Mouse (Mus musculus): Measurements from ENCODE around the gene Cdc42bpg. TPM values are rescaled to one million over a fixed set of nuclear protein-coding genes. Genes with fewer than 3 reads are reported as not detected.

Gene Cdc42bpg
- total and polyA plus RNA-seq, 3 experiments, result 7.0 to 13.9 (median 11.7) TPM

DNA sequence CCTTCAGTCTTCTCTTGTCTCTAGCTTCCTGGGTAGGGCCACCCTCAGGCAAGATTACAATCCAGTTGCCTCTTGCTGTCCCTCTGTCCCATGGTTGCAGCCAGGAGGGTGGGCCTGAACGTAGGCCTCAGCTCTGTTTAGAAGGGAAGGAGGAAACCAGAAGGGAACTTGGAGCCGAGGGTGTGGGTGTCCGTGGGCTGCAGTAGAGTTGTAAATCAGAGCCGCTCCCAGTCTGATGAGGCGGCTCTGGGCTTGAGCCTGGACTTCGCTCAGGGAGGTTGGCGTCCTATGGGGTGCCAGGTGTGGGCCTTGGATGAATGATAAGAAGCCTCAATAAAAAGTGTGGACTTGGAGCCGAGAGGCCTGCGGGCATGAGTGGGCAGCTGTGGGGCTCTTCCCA, 42.1 kb upstream of the Cdc42bpg start:
- Histone ChIP-seq H3K79me2 (replicated peaks; ENCODE audit: control insufficient read depth, insufficient read depth, low read length) (no peaks in the 10 kb centered on the region), H3K36me3 (ENCODE audit: control insufficient read depth, insufficient read depth, low read length) (no peaks in the 10 kb centered on the region), H3K27me3 (ENCODE audit: control insufficient read depth, insufficient read depth, low read length) (no peaks in the 10 kb centered on the region), H3K4me3 (no peak overlapping the region), H3K27ac (no peak overlapping the region), H3K4me1 (ENCODE audit: control insufficient read depth, insufficient read depth, low read length) (peaks cover 1% of the 10 kb centered on the region; the same call in 1 of the 2 replicates), H3K9ac (ENCODE audit: low read depth, low read length) (no peak overlapping the region)
- TF ChIP-seq EP300 (IDR thresholded peaks at IDR 0.05; ENCODE audit: insufficient read depth, low read depth, low read length) (no peak), CTCF (IDR thresholded peaks at IDR 0.05) (no peak), POLR2A (IDR thresholded peaks at IDR 0.05; ENCODE audit: insufficient read depth, low read depth, low read length) (no peak)
- DNase-seq, result no peak
- WGBS, result 56% methylated on average over 9 of the region's 9 CpGs
- intact Hi-C loops (cut with DNase I), result no loop called here

DNA sequence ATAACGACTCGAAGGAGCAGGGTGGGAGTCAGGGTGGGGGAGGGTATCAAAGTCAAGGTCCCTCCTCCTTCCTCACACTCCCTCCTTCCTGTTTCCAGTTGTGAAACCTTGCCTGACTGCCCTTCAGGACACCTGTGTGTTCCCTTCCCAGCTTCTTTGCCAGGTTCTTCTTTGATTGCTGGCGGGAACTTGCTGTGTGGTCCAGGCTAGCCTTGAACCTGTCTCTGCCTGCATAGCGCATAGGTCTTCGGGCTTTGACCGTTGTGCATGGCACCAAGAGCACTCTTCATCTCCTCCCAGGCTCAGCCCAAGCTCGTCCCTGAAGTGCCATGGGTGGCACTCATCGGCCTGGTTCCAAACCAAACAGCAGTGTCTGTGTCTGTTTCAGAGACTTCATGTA, 41.3 kb upstream of the Cdc42bpg start:
- no peak for DNase-seq
- TF ChIP-seq EP300 (IDR thresholded peaks at IDR 0.05; ENCODE audit: insufficient read depth, low read depth, low read length), result no peak
- TF ChIP-seq POLR2A (IDR thresholded peaks at IDR 0.05; ENCODE audit: insufficient read depth, low read depth, low read length), result no peak
- no peak for TF ChIP-seq CTCF (IDR thresholded peaks at IDR 0.05)
- WGBS, result 84% methylated on average over 8 of the region's 8 CpGs

DNA sequence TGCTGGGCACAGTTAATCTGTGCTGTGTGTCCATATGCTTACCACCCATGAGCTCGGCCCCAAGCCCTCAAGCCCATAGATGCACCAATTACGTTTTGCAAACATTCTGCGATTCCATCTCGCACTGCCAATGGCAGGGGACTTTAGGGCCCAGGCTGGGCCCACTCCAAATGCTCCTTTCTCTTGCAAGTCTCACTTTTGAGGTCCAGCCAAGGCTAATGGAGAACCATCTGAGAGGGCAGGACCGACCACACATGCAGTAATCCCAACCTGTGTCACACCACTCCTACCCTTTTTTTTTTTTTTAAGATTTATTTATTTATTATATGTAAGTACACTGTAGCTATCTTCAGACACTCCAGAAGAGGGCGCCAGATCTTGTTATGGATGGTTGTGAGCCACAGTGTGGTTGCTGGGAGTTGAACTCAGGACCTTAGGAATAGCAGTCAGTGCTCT, 40.5 kb upstream of the Cdc42bpg start:
- Histone ChIP-seq H3K9ac (ENCODE audit: low read depth, low read length) (no peak overlapping the region), H3K27me3 (ENCODE audit: control insufficient read depth, insufficient read depth, low read length) (no peaks in the 10 kb centered on the region), H3K27ac (no peak overlapping the region), H3K4me1 (ENCODE audit: control insufficient read depth, insufficient read depth, low read length) (peaks cover 3% of the 10 kb centered on the region; the same call in 1 of the 2 replicates), H3K4me3 (no peak overlapping the region), H3K36me3 (ENCODE audit: control insufficient read depth, insufficient read depth, low read length) (no peaks in the 10 kb centered on the region), H3K79me2 (replicated peaks; ENCODE audit: control insufficient read depth, insufficient read depth, low read length) (no peaks in the 10 kb centered on the region)
- DNase-seq, result no peak
- intact Hi-C loops (cut with DNase I), result no loop called here
- 74% methylated on average over 6 of the region's 6 CpGs for WGBS
- TF ChIP-seq CTCF (IDR thresholded peaks at IDR 0.05) (peak; percentile 54), POLR2A (IDR thresholded peaks at IDR 0.05; ENCODE audit: insufficient read depth, low read depth, low read length) (no peak), EP300 (IDR thresholded peaks at IDR 0.05; ENCODE audit: insufficient read depth, low read depth, low read length) (no peak)

More for the DNA sequence above, 41.3 kb upstream of the Cdc42bpg start:
- Histone ChIP-seq H3K36me3 (ENCODE audit: control insufficient read depth, insufficient read depth, low read length) (no peaks in the 10 kb centered on the region), H3K4me1 (ENCODE audit: control insufficient read depth, insufficient read depth, low read length) (peaks cover 3% of the 10 kb centered on the region; the same call in 1 of the 2 replicates), H3K27ac (no peak overlapping the region), H3K4me3 (no peak overlapping the region), H3K9ac (ENCODE audit: low read depth, low read length) (no peak overlapping the region), H3K79me2 (replicated peaks; ENCODE audit: control insufficient read depth, insufficient read depth, low read length) (no peaks in the 10 kb centered on the region), H3K27me3 (ENCODE audit: control insufficient read depth, insufficient read depth, low read length) (no peaks in the 10 kb centered on the region)
- intact Hi-C loops (cut with DNase I), result no loop called here

DNA sequence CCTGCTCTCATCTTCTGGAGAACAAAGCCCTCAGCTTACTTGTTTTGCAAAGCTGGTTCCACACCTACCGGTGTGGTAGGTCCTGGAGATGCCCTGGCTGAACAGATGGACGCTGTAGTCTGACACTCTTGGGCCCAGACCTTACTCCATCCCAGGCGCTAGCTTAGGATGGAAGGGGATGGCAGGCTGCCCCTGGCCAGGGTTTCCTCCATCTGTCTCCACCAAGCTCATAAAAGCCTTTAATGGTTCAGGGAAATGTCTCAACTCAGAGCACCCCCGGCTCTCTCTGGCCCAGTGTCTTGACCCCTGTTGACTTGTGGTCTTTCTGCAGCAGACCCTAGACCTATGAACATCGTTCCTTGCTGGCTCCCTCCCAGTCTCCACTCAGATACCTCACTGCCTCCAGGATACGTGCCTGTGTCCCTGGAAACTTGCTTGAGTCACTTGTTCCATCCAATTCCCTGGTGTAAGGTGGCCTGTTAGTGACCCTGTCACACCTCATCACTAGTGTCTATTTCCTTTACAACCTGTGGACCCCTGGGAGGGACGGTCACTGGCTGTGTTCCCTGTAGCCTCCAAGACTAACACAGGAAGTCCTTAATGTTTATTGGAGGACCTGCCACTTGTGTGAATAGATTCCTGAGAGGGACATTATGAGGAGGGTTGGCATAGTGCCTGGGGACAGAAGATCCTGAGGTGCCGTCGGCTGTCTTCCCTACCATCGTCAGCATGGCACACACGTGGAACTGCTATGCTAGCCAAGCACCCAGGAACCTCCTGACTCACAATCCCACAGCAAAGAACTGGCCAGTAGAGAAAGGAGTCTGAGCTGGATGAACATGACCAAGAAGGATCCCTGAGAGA, 38.7 kb upstream of the Cdc42bpg start:
- no peaks in the 10 kb centered on the region for H3K27me3 ChIP-seq (ENCODE audit: control insufficient read depth, insufficient read depth, low read length)
- no peak overlapping the region for H3K4me3 ChIP-seq
- H3K79me2 ChIP-seq (replicated peaks; ENCODE audit: control insufficient read depth, insufficient read depth, low read length), result no peaks in the 10 kb centered on the region
- H3K4me1 ChIP-seq (ENCODE audit: control insufficient read depth, insufficient read depth, low read length), result peaks cover 4% of the 10 kb centered on the region
- TF ChIP-seq CTCF (IDR thresholded peaks at IDR 0.05) (no peak), EP300 (IDR thresholded peaks at IDR 0.05; ENCODE audit: insufficient read depth, low read depth, low read length) (peak; percentile 93)
- peak in 1 of 2 experiments; percentile 55 for DNase-seq
- no peaks in the 10 kb centered on the region for H3K36me3 ChIP-seq (ENCODE audit: control insufficient read depth, insufficient read depth, low read length)
- H3K27ac ChIP-seq, result peak overlapping the region; percentile 61
- WGBS, result 33% methylated on average over 11 of the region's 11 CpGs
- no peak overlapping the region for H3K9ac ChIP-seq (ENCODE audit: low read depth, low read length)
- intact Hi-C loops (cut with DNase I), result loop anchor here (1.0 kb wide), 1 partner anchor 37 kb away; no protein-coding TSS in a partner anchor

DNA sequence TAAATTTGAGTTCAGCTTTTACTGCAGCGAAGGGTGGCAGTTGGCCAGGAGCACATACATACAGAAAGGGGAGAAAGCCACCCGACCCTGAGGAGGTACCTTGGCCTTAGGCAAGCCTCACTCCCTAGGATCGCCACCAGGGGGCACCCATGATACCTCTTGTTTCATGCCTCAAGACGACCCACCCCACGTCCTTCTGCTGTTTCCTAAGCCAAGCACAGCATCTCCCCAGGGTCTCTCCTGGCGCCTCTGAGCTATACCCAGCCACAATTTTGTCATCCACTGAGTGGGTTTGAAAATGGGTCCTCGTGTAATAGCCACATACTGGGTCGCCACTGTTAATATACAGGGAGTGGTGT, 38.1 kb upstream of the Cdc42bpg start:
- H3K27ac ChIP-seq, result peak overlapping the region; percentile 53
- WGBS, result 7% methylated on average over 8 of the region's 8 CpGs

DNA sequence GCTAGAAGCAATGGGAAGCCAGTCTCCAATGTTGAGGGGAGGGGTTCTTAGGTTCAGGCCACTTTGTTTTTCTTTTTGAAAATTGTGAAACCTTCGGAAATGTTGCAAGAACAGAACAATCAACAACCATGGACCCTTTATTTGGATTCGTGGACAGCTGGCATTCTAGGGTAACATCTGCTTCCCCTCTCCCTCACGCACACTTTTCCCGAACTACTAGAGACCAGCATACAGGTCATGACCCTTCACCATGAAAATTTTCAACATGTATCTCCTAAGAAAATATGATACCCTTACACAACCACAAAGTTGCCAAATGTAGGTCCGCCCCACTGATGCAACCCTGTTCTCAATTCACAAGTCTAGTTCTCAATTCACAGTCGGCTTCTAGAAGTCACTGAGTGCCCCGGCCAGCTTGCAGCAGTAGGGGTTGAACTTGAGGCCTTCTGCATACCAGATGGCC, 37.6 kb upstream of the Cdc42bpg start:
- peak in 1 of 2 experiments; percentile 43 for DNase-seq
- Histone ChIP-seq H3K4me1 (ENCODE audit: control insufficient read depth, insufficient read depth, low read length) (peaks cover 9% of the 10 kb centered on the region), H3K27me3 (ENCODE audit: control insufficient read depth, insufficient read depth, low read length) (no peaks in the 10 kb centered on the region), H3K4me3 (no peak overlapping the region), H3K9ac (ENCODE audit: low read depth, low read length) (no peak overlapping the region), H3K36me3 (ENCODE audit: control insufficient read depth, insufficient read depth, low read length) (no peaks in the 10 kb centered on the region), H3K27ac (peak overlapping the region; percentile 53; the same call in 1 of the 2 replicates), H3K79me2 (replicated peaks; ENCODE audit: control insufficient read depth, insufficient read depth, low read length) (no peaks in the 10 kb centered on the region)
- WGBS, result 78% methylated on average over 7 of the region's 7 CpGs
- intact Hi-C loops (cut with DNase I), result loop anchor here (1.0 kb wide), 1 partner anchor 36 kb away; no protein-coding TSS in a partner anchor
- TF ChIP-seq POLR2A (IDR thresholded peaks at IDR 0.05; ENCODE audit: insufficient read depth, low read depth, low read length) (no peak), EP300 (IDR thresholded peaks at IDR 0.05; ENCODE audit: insufficient read depth, low read depth, low read length) (no peak), CTCF (IDR thresholded peaks at IDR 0.05) (no peak)

More for the DNA sequence above, 38.1 kb upstream of the Cdc42bpg start:
- Histone ChIP-seq H3K27me3 (ENCODE audit: control insufficient read depth, insufficient read depth, low read length) (no peaks in the 10 kb centered on the region), H3K79me2 (replicated peaks; ENCODE audit: control insufficient read depth, insufficient read depth, low read length) (no peaks in the 10 kb centered on the region), H3K4me1 (ENCODE audit: control insufficient read depth, insufficient read depth, low read length) (peaks cover 5% of the 10 kb centered on the region), H3K36me3 (ENCODE audit: control insufficient read depth, insufficient read depth, low read length) (no peaks in the 10 kb centered on the region), H3K4me3 (no peak overlapping the region), H3K9ac (ENCODE audit: low read depth, low read length) (no peak overlapping the region)
- DNase-seq, result peak; percentile 87 to 91
- no peak for TF ChIP-seq POLR2A (IDR thresholded peaks at IDR 0.05; ENCODE audit: insufficient read depth, low read depth, low read length)
- peak; percentile 99 for TF ChIP-seq CTCF (IDR thresholded peaks at IDR 0.05)
- TF ChIP-seq EP300 (IDR thresholded peaks at IDR 0.05; ENCODE audit: insufficient read depth, low read depth, low read length), result peak; percentile 84
- intact Hi-C loops (cut with DNase I), result loop anchor here (1.0 kb wide), 1 partner anchor 36 kb away; no protein-coding TSS in a partner anchor
